Mouse (Mus musculus) embryo, embryonic 10 days (tissue): ENCODE data around the gene Lhfpl5.
"Not testable (repeated sequence)": the region's sequence is repeated elsewhere in the genome, so short reads cannot be mapped to it uniquely, and the experiment has no call there.

Source experiments
- DNase-seq: peaks from one replicate; pipeline ENCODE4 v3.0.0-alpha.2; 2015; ENCODE audit warnings: low spot score

The Lhfpl5 gene

GRCm38 (mm10) chr17:28575244-28576125 lies at the start of gene Lhfpl5:
Lhfpl5 (plus strand) TSS chr17:28575641.
- DNase-seq, result peak; percentile 87

DNA sequence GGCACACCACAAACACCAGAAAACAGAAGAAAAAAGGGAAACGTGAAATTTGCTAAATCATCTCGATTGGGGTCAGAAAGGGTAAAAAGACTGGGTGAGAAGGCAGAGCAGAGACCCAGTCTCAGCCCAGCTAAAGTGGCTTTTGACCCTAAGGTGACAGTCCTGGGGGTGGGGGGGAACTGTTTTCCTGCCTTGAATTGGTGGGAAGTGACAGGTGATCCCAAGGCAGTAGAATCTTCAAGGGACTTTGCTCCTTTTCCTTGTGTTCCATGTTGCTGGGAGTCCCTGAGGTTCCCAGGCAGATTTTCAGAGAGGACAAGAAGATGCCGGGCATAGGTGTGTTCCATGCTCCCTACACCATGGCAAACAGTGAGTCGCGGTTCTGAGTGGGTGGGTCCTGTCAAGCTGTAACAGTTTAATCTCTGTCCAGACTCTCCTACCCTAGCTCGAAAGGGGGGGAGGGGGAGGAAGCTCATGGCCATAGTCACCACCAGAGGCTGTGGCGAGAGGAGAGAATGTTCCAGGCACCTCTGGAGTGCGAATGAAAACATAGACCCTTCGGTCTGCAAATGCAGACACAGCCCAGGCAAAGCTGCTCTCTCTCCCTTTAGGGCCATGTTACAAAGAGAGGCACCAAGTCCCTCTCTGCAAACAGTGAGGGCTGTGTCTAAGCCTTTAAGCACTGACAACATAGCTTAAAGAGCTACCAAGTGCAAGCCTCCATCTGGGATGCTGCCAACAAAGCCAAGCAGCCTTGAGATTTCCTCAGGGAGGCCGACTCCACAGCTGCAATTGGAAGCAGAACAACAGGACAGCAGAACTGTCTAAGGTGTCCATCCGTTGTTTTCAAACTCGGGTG lies 48.0 kb upstream of the Lhfpl5 start:
- DNase-seq, result no peak

DNA sequence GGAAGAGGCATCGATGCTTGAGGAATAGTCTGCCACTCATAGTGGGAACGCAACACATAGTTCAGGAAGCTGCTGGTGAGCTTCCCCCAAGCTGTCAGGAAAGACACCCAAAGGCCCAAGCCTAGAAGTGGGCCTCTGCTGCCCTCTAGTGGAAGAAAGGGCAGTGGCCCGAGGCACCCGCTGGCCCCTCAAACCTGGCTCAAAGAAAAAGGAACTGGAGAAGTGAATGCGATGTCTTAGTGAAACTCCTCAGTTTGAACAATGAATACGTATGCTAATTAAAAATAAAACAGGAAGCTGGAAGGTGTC lies 47.4 kb upstream of the Lhfpl5 start:
- peak; percentile 82 for DNase-seq

GRCm38 (mm10) chr17:28529116-28529515 lies 46.3 kb upstream of the Lhfpl5 start:
- DNase-seq, result no peak

GRCm38 (mm10) chr17:28530506-28530905 lies 44.9 kb upstream of the Lhfpl5 start, which contains the start of gene Armc12:
Armc12 (plus strand) TSS chr17:28530806.
- DNase-seq, result no peak

- DNase-seq, result no peak
Measured at GRCm38 (mm10) chr17:28531946-28532345, 43.5 kb upstream of the Lhfpl5 start.

DNA sequence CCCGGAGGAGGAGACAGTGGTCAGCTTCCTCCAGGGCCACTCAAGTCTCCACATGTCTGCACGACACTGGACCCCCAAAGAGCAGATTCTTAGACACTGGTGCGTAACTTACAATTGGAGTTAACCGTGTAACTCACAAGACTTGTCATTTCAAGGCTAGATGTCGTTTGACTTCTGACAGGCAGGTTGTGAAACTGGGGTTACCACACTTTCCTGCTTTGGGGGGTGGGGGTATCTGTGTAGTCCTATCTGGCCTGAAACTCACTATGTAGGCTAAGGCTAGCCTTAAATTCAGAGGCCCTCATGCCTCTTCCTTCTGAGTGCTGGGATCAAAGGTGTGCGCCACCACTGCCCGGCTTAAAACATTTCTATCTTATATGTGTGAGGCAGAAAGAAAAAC lies 42.9 kb upstream of the Lhfpl5 start:
- DNase-seq, result no peak

DNA sequence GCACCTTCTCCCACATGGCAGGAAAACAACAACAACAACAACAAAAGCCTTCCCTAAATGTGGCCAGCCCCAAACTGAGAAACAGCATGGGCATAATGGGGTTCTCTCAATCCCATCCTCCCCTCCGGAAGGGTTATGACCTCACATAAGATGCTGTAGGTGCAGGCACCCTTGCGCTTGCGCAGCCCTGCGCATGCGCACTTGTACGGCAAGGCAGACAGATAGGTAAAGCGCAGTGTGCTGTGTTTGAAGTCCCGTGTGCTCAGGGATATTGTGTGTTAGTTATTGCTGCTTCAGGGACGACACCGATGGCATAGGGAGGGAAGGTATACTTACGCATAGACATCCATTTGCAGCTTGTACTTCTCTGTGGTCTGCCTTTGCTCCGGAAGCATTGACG lies 42.1 kb upstream of the Lhfpl5 start:
- no peak for DNase-seq

GRCm38 (mm10) chr17:28537881-28538280 lies 37.6 kb upstream of the Lhfpl5 start:
- DNase-seq, result no peak

DNA sequence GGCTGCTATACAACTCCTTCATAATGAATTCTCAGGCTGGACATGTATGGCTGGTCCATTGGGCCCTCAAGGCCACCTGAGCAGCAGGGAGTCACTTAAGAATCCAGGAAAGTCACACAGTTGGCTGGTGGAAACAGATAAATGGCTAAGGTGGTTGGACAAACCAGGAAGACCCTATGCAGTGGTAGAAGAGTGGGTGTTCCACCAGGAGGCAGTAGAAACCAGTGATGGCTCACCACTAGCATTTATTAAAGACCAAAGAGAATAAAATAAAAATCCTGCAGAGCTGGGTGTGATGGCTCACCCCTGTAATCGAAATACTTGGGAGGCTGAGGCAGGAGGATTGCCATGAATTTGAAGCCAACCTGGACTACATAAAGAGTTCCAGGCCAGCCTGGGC lies 28.5 kb upstream of the Lhfpl5 start:
- no peak for DNase-seq

DNA sequence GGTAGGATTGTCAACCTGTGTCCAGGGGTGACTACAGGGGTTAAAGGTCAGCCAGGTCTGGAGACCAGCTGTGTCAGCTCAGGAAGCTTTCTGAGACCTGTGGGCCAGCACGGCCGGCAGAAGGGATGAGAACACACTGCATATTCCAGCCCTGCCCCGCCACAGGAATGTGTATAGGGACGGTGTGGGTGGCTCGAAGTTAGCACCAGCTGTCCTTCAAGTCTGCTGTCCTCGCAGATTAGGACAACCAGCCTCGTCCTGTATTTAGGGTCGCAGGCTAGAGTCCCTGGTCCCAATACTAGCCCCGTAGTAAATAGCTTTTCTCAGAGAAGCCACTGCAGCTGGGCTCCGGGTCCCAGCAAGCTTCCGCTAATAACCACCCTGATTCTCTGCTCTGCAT lies 26.9 kb upstream of the Lhfpl5 start:
- DNase-seq, result no peak

- DNase-seq, result no peak
Measured at GRCm38 (mm10) chr17:28549111-28549510, 26.3 kb upstream of the Lhfpl5 start, which contains the start of gene Clpsl2. Clpsl2 (plus strand) TSS chr17:28549411.

GRCm38 (mm10) chr17:28553040-28553793 lies 22.2 kb upstream of the Lhfpl5 start:
- peak; percentile 68 for DNase-seq

DNA sequence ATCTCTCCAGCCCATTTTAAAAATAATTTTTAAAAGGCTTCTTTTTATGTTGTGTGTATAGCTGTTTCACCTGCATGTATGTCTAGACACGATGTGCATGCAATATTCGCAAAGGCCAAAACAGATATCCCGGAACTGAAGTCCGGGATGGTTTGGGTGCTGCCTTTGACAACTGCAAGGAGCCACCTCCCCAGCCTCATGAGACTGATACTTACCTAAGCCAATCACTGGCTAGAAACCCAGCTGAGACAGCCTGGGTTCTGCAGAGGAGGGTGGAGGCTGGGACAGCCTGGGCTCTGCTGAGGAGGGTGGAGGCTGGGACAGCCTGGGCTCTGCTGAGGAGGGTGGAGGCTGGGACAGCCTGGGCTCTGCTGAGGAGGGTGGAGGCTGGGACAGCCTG lies 21.4 kb upstream of the Lhfpl5 start:
- DNase-seq, result not testable (repeated sequence)

DNA sequence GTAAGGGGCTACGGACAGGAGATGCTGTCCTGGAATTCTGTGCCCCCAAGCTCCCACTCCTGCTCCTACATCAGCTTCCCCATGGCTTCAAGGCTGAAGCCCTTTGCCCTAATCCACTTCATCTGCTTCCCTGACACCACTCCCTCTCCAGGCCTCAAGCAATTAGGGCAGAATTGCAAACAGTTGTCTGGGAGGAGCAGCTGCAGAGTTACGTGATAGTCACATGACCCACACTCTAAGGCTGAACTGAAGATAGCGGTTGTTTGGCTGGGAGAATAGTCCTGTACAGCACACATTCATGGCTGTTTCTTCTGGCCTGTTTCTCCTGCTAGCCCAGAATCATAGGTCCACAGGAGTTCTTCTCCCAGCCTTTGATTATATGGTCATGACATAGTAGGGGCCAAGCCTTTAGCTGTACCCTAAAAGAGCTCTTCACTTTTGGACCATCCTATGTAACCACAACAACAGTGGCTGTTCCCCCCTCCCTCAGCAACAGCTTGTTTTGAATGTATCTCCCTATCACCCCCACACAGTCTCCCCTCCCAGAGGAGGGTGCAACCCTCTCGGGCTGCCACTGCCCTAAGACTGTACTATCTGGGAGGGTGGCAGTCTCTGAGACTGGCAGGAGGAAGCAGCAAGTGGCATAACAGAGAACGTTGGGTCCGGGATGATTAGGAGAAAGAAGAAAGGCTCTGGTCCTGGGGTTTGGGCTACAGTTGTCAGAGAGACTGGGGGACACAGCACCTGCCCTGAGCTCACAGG lies 18.6 kb upstream of the Lhfpl5 start:
- DNase-seq, result peak; percentile 55

- no peak for DNase-seq
Measured at GRCm38 (mm10) chr17:28557772-28558171, 17.7 kb upstream of the Lhfpl5 start.

GRCm38 (mm10) chr17:28560598-28560997 lies 14.8 kb upstream of the Lhfpl5 start, which contains the start of gene Clps:
Clps (minus strand) TSS chr17:28560766.
- no peak for DNase-seq

DNA sequence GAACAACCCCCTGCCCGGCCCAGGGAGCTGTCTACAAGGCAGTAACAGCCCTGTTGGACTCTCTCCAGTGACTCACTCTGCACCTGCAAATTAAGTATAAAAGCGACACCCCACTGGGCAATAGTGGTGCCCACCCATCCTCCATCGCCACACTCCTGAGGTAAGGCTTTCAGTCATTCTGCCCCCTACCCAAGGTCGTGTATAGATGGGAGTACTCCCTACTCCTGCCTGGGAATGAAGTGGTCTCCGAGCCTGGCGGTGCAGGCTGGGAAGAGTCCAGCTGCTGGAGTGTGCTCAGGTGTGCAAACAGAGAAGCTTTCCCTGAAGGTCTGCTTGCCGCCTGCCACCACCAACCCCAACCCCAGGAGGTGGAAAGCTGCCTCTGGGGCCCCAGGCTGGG lies 13.8 kb upstream of the Lhfpl5 start:
- DNase-seq, result no peak

GRCm38 (mm10) chr17:28565181-28565580 lies 10.3 kb upstream of the Lhfpl5 start:
- DNase-seq, result no peak

- DNase-seq, result no peak
Measured at GRCm38 (mm10) chr17:28567541-28567940, 7.9 kb upstream of the Lhfpl5 start.

- no peak for DNase-seq
Measured at GRCm38 (mm10) chr17:28571868-28572267, 3.6 kb upstream of the Lhfpl5 start.
